Mouse (Mus musculus) c-Kit-positive CD71-positive TER-119-positive erythroid progenitor cells, embryonic 14.5 days (primary cell): ENCODE results near the gene Ccl8.

Source experiments
- DNase-seq: peaks from one replicate; pipeline ENCODE4 v3.0.0-alpha.2; 2013; ENCODE audit warnings: low spot score

The Ccl8 gene

DNA sequence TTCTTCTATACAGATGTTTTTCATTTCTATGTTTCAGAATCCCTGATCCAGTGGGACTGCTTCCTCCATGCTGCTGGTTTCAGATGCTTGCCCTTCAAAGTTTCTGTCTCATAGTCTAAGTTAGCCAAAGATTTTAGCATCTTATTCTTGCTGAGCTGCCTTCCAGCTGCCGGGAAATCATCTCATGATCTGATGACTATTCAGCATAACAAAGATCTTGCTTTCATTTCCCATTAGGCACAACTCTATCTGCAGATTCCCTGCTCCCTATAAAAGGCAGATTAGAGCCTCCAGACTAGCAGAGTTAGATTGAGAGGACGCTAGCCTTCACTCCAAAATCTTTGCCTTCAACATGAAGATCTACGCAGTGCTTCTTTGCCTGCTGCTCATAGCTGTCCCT, at the start of gene Ccl8:
Gene Ccl8, plus strand, starts transcription at position 301 of the 400 bp plus-strand sequence.
- DNase-seq, result no peak

DNA sequence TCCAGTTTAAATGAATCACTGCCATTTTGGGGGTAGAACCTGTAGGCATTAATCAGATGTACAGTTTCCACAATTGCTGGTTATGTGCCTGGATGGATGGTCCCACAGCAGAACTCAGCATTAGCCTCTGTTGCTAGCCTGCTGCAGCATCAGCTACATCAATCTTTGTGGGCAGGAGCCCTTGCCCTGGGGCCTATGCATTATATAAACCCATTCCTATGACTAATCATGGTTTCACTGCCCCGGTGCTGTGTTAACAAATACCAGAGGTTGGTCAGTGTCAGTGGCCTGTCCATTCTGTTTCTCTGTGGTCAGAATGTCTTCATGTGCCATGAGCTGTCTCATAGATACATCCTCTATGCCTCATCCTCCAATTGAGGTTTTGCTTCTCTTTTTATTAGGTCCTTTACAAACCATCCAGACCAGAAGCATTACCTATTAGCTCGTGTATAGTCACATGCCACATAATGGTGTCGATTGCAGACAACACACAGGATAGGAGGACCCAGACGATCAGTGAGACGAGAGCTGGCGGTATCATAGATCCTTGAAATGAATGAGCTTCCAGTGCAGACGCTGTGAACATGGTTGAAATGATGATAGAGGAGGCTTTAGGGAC, 47.9 kb upstream of the Ccl8 start:
- DNase-seq, result no peak

DNA sequence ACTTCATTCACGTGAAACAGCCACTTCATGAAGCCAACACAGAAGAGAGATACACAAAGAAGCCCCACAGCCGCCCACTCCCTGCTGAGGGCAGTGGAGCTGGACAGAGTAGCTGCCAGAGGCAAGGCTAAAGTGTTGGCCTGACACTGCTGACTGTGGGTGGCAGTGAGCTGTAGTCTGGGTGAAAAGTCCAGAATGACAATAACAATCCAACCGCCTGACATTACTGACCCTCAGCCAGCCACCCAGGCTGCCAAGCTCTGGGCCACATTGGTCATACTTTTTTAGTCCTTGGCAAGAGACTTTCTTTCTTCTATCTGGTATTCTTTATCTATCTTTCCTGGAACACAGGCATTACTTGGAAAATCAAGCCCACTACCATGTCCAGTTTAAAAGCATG, 43.9 kb upstream of the Ccl8 start:
- no peak for DNase-seq

GRCm38 (mm10) chr11:82072374-82072773, 42.6 kb upstream of the Ccl8 start:
- no peak for DNase-seq

GRCm38 (mm10) chr11:82072984-82073383, 42.0 kb upstream of the Ccl8 start:
- DNase-seq, result no peak

GRCm38 (mm10) chr11:82073686-82074085, 41.3 kb upstream of the Ccl8 start:
- no peak for DNase-seq

DNA sequence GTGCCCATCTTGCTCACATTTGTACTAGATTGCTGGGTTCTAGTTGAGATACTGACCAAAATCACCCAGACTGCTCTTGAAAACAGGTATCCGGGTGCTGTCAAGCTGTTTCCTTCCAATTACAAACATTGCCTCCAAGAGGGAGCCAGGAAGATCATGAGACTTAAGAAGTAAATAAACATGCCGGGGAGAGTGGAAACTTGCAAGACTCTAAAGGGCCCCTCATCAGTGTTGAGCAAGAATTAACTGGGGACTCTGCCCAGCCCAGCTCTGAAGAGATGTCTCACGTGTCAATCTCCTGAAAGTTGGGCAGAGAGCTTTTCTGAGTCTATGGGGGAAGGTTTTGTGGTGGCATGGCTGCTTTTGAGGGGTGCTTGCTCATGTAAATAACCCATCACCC, 38.0 kb upstream of the Ccl8 start:
- no peak for DNase-seq

DNA sequence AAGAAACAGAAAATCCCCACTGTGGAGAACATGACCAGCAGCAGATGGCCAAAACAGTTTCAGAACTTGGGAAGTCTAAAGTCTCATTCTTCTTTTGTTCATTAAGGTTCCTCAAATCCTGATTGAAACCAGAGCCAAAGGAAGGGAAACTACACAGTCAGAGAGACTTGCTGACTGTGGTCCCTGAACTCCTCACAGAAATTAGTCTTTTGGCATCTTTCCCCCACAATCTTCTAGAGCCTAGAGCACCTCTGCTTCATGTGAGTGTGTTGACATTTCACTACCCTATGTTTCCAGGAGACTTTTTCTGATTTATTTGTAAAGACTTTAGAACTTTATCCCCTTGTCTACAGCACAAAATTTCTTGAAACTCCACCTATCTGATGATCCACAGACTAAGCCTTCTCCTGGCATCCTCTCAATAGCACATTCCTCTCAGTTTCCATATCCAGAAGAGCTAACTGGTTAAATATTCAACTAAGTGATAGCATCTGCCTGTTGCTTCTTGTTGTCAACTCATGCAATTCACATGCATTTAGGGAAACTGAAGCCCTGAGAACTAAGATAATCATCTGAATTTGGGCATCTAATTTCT, 36.8 kb upstream of the Ccl8 start:
- DNase-seq, result no peak

DNA sequence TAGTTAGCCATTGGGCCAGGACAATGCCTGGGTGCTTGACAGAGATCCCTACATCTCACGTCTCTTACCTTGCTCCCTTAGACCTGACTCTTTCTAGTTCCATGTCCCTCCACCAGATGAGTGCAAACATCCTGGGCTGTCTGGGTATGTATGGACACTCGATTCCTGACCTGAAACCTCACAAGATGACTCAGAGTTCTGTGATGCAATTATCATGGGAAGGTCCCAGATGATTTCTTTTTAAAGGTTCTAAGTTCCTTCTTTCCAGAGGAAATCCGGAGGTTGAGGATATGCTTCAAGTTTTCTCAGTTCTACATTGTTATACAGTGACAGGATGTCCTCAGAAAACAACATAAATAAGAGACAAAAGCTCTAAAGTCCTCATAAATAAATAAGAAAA, 34.1 kb upstream of the Ccl8 start:
- DNase-seq, result no peak

- DNase-seq, result no peak
Observed at GRCm38 (mm10) chr11:82084360-82084759, 30.6 kb upstream of the Ccl8 start.

GRCm38 (mm10) chr11:82099511-82100323, 15.3 kb upstream of the Ccl8 start:
- no peak for DNase-seq

DNA sequence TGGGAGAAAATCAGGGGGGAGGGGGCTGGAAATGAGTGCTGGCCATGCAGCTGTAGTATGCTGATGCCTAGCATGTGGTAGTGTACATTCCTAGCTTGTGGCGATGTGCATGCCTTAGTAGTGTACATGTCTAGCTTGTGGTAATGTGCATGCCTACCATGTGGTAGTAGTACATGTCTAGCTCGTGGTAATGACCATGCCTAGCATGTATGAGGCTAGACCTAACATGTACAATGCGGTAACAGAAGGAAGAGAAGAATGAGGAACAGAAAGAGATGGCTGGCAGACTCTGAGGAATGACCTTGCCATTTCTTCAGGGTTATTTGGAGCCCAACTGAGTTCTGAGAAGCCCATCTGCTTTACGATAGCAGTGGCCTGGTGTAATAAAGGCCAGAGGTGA, 13.9 kb upstream of the Ccl8 start:
- no peak for DNase-seq

DNA sequence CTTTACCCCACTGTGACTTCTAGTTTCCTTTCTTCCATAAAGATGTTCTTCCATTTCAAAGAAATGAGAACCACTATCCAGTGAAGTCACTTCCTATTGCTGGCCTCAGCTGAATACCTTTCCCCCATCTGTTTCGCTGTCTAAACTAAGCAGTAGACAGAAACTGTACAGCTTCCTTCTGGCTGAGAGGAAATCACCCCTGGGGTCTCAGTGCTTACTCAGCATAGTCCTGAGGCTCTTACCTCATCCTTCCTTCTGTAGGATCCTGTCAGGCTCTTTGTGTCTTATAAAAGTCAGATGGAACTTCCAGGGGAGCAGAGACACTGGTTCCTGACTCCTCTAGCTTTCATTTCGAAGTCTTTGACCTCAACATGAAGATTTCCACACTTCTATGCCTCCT, 13.5 kb upstream of the Ccl8 start, which contains the start of gene Ccl12:
Gene Ccl12, plus strand, starts transcription at position 317 of the 400 bp plus-strand sequence.
- DNase-seq, result no peak

DNA sequence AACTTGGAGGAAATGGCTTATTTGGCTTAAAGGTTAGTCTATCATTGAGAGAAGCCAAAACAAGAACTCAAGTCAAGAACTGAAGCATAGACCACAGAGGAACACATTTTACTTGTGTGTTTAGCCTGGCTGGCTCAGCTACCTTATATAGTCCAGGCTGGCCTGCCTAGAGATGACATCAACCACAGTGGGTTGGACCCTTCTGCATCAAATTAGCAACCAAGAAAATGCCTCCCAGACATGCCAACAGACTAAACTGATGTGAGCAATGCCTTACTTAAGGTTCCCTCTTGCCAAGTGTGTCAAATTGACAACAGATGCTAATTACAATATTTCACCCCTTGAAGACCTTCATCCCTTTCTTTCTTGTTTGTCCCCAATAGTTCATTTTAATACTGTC, 5.4 kb upstream of the Ccl8 start:
- no peak for DNase-seq

DNA sequence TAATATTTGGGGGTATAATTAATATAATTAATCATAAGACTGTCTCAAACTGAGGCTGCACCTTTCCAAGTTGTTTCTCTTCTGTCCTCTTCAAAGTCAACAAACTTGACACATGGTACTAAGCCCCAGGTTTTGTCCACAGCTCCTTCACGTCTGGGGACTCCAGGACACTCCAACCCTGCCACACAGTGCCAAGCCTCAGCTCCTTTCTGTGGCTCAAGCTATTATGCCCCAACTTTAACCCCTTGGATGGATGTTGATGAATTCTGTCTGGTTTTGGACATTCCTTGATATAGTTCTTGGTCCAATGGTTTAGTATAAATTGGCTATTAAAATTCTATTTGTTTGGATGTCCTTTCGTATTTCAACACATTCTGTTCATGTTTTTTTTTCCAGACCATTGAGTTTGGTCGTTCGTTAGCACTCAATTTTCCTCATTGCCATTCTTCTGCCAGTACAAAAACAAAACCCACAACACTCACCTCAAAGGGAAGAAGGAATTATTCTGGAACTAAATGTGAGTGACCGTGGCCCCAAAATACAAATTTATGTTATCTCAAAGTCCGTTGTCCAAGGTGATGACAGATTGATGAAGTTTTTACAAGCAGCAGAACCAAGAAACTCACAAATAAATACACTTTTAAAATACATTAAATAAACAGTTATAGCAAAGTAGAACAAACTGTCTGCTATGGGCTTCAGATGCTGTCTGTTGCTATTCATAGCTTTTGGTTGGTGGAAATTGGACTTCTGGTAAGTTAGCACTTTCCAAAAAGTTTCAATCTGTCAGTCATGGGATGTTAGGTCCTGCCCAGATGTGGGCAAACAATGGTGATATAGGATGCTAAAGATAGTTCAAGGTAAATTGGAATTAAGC, 4.4 kb upstream of the Ccl8 start:
- DNase-seq, result no peak

- no peak for DNase-seq
Observed at GRCm38 (mm10) chr11:82116041-82116440, 1.1 kb downstream of the Ccl8 start.

- DNase-seq, result no peak
Observed at GRCm38 (mm10) chr11:82132977-82133376, 18.0 kb downstream of the Ccl8 start.

GRCm38 (mm10) chr11:82136196-82136595, 21.2 kb downstream of the Ccl8 start:
- DNase-seq, result no peak

DNA sequence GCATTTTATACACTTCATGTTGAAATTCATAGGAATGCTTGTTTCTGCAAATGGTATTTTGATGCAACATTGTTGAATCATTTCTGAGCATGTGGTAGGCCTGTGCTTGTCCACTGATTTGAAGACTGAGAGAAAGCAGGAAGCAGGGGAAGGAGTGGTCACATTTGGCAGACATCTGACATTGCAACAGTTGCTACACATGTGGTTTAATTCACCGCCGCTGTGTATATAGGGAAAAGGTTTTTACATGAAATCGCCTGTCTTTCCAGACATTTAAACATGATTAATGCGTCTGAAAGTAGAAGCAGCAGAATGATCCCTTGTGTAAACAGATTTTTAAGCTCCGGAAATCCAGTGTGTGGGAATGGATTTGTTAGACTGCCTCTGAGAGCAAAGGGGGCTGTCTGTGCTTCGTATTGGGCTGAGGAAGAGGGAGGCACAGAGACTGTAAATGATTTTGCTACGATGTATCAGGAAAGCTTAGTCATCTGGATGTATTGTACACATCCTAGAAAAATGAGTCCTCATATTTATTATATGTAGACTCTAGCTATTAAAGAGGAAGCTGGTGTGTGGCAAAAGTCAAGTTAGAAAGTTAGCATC, 24.6 kb downstream of the Ccl8 start:
- DNase-seq, result no peak

DNA sequence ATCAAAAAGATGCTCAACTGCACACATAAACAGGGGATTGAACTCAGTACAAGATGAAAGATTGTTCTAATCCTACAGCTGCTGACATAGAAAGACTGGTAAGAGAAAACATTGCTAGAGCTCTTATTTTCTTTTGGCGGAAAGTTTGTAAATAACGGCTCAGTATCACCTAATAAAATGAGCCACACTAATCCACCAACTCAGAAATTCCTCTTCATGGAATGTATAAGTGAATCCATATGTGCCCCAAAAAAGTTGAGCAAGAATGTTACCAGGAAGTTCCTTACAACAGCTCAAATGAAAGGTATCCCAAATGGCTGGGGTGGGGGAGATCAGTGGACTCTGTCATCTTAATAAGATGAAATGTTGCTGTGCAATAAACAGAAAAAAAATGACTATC, 44.1 kb downstream of the Ccl8 start:
- DNase-seq, result no peak

DNA sequence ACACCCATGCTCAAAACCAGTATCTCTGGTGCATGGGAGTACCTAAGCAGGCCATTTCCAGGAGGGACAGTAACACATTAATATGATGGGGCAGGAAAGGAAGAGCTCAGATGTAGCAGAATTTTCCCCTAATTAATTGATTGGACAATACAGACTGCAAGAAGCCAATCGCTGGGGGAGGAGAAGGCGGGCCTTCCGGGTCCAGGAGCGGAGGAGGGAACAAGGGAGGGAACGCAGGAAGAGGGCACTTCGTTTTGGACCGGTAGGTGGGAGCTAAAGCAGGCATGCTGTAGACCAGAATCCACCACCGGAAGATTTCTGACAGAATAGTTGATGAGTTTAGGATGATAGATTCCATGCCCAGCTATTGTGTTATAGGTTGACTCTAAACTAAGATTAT, 48.3 kb downstream of the Ccl8 start:
- no peak for DNase-seq
